Mouse (Mus musculus): ENCODE measurements around the gene Trem3. TPM values are rescaled to one million over a fixed set of nuclear protein-coding genes. Genes with fewer than 3 reads are reported as not detected.

Gene Trem3
- total RNA-seq, 4 experiments from 2014 or later: not detected

- no peak for DNase-seq (ENCODE audit: low spot score in 2 of 2)
Observed at GRCm38 (mm10) chr17:48269833-48270232, 22.3 kb downstream of the Trem3 start.

- DNase-seq (ENCODE audit: low spot score in 2 of 2): no peak
Observed at GRCm38 (mm10) chr17:48272158-48272557, 24.6 kb downstream of the Trem3 start.

- DNase-seq (ENCODE audit: low spot score in 2 of 2): no peak
Observed at GRCm38 (mm10) chr17:48272598-48272997, 25.0 kb downstream of the Trem3 start.

- no peak for DNase-seq (ENCODE audit: low spot score in 2 of 2)
Observed at GRCm38 (mm10) chr17:48274098-48274497, 26.5 kb downstream of the Trem3 start.

GRCm38 (mm10) chr17:48274885-48275284, 27.3 kb downstream of the Trem3 start:
- peak; percentile 48 to 85 for DNase-seq (ENCODE audit: low spot score in 2 of 2)

GRCm38 (mm10) chr17:48275736-48276135, 28.2 kb downstream of the Trem3 start:
- no peak for DNase-seq (ENCODE audit: low spot score in 2 of 2)

- DNase-seq (ENCODE audit: low spot score in 2 of 2): no peak
Observed at GRCm38 (mm10) chr17:48278381-48278780, 30.8 kb downstream of the Trem3 start.

- no peak for DNase-seq (ENCODE audit: low spot score in 2 of 2)
Observed at GRCm38 (mm10) chr17:48279002-48279401, 31.4 kb downstream of the Trem3 start.

- no peak for DNase-seq (ENCODE audit: low spot score in 2 of 2)
Observed at GRCm38 (mm10) chr17:48280943-48281738, 33.6 kb downstream of the Trem3 start.

- no peak for DNase-seq (ENCODE audit: low spot score in 2 of 2)
Observed at GRCm38 (mm10) chr17:48281739-48282085, 34.1 kb downstream of the Trem3 start.

GRCm38 (mm10) chr17:48286765-48287164, 39.2 kb downstream of the Trem3 start:
- DNase-seq (ENCODE audit: low spot score in 2 of 2): no peak

GRCm38 (mm10) chr17:48287276-48287675, 39.7 kb downstream of the Trem3 start:
- no peak for DNase-seq (ENCODE audit: low spot score in 2 of 2)

GRCm38 (mm10) chr17:48293500-48294194, 46.1 kb downstream of the Trem3 start:
- DNase-seq (ENCODE audit: low spot score in 2 of 2): no peak

- DNase-seq (ENCODE audit: low spot score in 2 of 2): no peak
Observed at GRCm38 (mm10) chr17:48299203-48299602, 51.6 kb downstream of the Trem3 start, which contains the start of gene Treml2. Gene Treml2 (plus strand): TSS chr17:48299498.

GRCm38 (mm10) chr17:48299756-48300155, 52.2 kb downstream of the Trem3 start:
- DNase-seq (ENCODE audit: low spot score in 2 of 2): no peak

- DNase-seq (ENCODE audit: low spot score in 2 of 2): no peak
Observed at GRCm38 (mm10) chr17:48300199-48300598, 52.6 kb downstream of the Trem3 start.

GRCm38 (mm10) chr17:48300861-48301260, 53.3 kb downstream of the Trem3 start:
- no peak for DNase-seq (ENCODE audit: low spot score in 2 of 2)

GRCm38 (mm10) chr17:48301792-48302191, 54.2 kb downstream of the Trem3 start:
- no peak for DNase-seq (ENCODE audit: low spot score in 2 of 2)

Other genes with a start within 250 kb of the Trem3 start
- gene 1700122O11Rik, start 209.5 kb upstream of the Trem3 start, total RNA-seq (2022): not detected
- gene 1700067P10Rik, start 158.5 kb upstream of the Trem3 start, total RNA-seq (2022): not detected
- not detected for gene 9830107B12Rik, start 101.5 kb upstream of the Trem3 start, total RNA-seq (2022)
- gene A530064D06Rik, start 80.5 kb upstream of the Trem3 start, total RNA-seq (2022): under 1 TPM in 1 of 4 experiments, not detected in 3; 0.58 TPM
- gene Trem1, start 15.0 kb upstream of the Trem3 start, total RNA-seq (2022): not detected
- not detected for gene Treml4, start 16.5 kb downstream of the Trem3 start, total RNA-seq (2022)
- gene Treml2, start 51.7 kb downstream of the Trem3 start, total RNA-seq (2022): 1 to 10 TPM in 2 of 4 experiments, under 1 TPM in 2; 0.14 to 2.8 (median 1.5) TPM
- under 1 TPM in 3 of 4 experiments, not detected in 1; 0.21 to 0.64 (median 0.43) TPM for gene B430306N03Rik, start 68.4 kb downstream of the Trem3 start, total RNA-seq (2022)
- 100 to 1,000 TPM in 2 of 4 experiments, 10 to 100 TPM in 2; 12.2 to 201 (median 95.9) TPM for gene Trem2, start 98.6 kb downstream of the Trem3 start, total RNA-seq (2022)
- under 1 TPM; 0.36 to 0.91 (median 0.74) TPM for gene Treml1, start 112.1 kb downstream of the Trem3 start, total RNA-seq (2022)
- gene Nfya, start 162.1 kb downstream of the Trem3 start, total RNA-seq (2022): 10 to 100 TPM; 22.2 to 35.0 (median 27.9) TPM
- 10 to 100 TPM; 13.2 to 18.9 (median 16.0) TPM for gene Oard1, start 162.2 kb downstream of the Trem3 start, total RNA-seq (2022)
- gene Apobec2, start 185.2 kb downstream of the Trem3 start, total RNA-seq (2022): under 1 TPM in 1 of 4 experiments, not detected in 3; 0.23 TPM
- gene Tspo2, start 203.7 kb downstream of the Trem3 start, total RNA-seq (2022): not detected
- gene Unc5cl, start 207.1 kb downstream of the Trem3 start, total RNA-seq (2022): 1 to 10 TPM in 1 of 4 experiments, under 1 TPM in 3; 0.67 to 1.3 (median 0.80) TPM